Mouse (Mus musculus) right cerebral cortex, postnatal 14 days (tissue): Measurements from ENCODE around the gene Evi5.
A peak's percentile ranks its signal among the peaks of the same experiment; 100 is the strongest.

Experiments
- DNase-seq: peaks from one replicate; pipeline ENCODE4 v3.0.0; 2022

Evi5 gene

DNA sequence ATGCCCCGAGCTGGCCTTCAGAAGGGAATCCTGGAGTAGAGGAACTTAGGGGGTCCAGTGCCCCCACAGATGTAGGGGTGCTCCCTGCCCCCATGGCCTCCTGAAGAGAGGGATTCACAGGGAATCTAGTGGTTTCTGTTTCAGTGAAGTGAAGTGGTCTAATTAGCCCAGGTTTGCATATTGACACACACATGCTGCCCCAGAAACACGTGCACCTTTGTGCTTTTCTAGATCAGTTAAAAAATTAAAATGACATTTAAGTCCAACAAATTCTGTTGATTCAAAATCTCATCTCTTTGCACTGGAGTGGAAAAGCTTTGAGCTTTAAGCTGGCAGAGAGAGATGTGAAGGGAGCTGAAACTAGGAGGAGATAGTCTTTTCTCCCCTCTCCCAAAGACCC is 143.1 kb downstream of the Evi5 start:
- DNase-seq, result no peak

DNA sequence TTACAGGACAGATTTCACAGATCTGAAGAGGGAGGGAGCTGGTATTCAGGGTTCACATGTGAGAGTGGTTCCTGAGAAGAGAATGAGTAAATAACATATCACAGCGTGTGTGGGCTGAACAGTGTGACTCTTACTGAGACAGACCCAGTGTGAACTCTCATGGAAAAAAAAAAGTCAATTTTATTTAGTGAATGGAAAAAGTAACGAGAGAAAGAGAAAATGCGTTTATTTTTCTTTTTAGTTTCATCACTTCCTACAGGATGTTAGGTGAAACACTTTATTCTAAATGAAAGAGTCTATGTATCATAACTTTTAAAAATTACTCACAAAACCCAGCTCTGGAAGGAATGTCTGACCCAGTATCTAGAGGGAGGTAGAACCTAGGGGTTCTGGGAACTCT is 143.5 kb downstream of the Evi5 start:
- DNase-seq, result no peak

DNA sequence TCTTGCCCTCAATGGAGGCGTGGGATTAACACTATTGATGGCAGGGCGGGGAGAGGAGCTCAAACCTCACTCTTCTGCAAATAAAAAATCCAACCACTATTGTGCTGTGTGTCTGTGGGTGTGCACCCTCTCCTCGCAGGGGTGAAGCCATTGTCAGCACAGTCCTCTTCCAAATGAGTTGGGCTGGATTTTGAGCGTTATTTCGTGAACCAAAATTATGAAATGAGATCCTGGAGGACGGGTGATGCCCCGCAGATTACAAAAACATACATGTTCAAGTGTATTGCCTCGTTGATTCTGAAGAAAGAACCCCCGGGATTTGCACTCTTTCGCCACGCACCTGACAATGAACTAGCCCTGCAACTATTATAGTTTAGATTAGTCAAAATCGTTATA is 147.9 kb downstream of the Evi5 start:
- no peak for DNase-seq

DNA sequence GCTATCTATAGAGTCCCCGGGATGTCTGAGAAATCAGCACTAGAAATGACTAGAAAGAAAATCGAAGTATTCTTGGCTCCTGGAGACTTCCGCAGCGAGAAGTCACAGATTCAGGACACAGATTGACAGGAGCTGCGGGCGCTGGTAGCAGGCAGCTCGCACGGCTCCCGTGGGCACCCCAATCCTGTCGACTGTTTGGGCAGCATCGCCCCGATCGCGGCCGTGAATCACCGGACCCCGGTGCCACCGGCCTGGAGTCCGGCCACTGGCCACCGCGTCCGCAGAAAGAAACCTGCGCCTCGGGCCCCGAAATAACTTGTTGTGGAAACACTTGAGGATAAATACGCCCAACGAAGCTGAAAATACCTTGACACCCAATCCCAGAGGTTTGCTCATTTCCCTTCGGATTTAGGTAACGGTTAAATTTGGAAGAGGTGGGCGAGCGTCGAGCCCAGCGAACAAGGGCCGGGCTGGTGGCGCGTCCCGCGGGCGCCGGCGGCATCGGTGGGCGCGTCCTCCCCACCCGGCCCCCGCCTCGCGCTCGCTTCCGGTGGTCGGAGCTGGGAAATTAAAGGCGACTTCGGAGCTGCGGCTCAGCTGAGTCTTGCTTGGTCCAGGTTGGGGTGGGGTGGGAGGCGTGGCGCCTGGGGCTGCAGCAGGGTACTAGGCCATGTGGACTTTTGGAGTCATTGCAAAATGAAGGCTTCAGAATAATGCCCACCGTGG is 148.5 kb downstream of the Evi5 start:
- no peak for DNase-seq

DNA sequence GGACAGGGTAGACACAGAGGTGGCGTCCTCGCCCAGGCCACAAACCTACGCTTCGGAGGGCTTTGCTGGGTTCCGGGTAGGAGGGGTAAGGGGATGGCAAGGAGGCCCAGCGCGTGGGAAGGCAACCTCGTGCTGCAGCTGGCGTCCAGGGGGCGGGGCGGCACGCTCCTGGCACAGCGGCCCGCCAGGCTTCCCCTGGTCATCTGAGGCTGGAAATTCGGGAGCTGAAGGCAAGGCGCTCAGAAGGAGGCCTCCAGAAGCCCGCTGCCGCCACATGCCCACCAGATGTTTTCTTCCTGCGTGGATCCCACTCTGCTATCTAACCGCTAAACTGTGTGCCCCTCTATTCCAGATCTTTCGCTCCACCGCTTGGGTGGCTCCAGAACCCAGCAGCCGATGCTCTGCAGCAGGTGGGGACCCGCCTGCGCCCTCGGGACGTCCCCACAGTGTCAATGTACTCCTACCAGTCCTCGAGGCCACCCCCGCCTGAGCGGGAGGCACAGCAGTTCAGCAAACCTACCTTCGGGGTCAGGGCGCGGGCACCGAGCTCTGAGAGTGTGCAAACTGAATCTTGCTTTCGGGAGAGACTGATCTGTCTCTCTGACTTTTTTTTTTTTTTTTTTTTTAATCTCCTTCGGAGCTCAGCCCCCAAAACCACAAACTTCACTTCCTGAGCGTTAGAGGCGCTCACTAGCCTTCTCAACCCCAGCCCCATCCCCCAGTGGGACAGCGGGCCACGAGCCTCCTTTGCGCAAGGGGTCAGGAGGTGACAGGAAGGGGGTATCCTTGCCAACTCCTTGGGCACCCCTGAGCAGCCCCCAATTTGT is 149.3 kb downstream of the Evi5 start, which contains the start of gene Gfi1:
Gene Gfi1, minus strand, starts transcription at position 602 of the 827 bp plus-strand sequence.
- no peak for DNase-seq

DNA sequence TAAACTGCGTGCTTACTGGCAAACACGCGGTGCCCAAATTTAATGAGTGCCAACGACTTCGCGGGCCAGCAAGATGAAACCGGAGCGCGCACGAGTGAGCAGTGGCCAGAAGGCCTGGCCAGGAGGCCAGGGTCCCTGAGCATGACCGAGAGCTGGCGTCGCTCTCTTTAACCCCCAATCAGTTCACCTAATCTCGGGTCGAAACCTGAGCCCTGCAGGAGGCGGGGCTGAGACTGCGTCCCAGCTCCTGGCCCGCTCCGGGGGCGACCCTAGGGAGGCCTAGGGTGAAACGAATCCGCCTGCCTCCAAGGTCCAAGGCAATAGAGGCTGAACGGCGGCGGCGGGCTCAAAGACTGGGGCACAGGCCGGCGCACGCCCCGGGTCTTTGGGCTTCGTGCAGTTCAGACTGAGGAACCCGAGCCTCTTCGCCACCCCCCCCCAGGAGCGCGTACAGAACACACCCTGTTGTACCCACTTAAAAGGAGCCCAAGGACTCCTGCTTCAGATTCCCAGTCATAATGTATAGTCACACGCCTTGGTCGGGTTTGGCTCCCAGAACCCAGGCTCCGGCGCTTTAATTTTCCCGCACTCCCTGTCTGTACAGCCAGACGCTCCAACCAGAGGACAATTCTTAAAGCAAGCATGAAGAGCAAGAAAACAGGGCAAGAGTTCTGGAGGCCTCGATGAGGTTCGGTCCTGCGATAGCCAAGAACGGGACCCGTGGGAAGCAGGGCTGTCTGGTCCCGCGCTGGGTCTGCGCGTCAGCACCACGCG is 150.1 kb downstream of the Evi5 start:
- DNase-seq, result no peak

DNA sequence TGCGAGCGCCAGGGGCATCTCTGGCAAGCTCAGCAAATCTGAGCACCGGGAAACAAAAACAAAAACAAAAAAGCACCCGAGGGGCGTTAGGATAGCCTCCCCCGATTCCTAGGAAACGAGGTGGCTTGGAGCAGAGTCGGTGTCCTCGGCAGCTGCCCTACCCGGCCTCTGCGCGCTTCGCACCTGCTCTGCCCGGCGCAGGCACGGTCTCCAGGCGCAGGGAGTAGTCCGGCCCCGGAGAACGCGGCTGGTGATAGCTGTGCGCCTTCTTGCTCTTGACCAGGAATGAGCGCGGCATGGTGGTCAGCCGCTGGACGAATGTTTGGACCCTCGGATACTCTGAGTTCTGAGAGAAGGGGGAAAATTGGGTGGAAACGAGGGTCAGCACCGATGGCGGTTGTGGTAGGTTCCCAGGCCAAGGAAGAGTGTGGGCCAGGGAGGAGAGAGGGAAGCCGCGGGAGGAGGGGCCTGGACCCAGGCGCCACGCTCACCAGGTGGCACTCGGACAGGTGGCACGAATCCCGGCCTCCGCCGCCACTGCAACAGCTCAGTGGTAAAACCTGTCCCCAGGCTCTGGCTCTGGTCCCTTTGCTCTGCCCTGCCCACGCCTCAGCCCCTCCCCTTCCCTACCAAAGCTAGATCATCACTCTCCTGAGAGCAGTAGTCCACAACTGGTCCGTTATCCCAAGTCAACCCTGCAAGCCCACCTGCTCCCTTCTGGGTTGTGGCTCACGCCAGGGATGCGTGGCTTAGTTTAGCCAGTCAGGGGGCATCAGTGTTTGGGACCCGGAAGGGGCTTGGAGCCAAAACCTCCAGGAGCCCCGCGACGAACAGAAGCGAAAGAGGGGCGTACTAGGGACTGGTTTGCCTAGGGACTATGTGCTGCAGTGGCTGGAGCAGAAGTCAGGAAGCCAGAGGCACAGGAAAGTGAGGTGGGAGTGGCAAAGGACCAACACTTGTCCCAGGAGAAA is 151.1 kb downstream of the Evi5 start:
- no peak for DNase-seq

DNA sequence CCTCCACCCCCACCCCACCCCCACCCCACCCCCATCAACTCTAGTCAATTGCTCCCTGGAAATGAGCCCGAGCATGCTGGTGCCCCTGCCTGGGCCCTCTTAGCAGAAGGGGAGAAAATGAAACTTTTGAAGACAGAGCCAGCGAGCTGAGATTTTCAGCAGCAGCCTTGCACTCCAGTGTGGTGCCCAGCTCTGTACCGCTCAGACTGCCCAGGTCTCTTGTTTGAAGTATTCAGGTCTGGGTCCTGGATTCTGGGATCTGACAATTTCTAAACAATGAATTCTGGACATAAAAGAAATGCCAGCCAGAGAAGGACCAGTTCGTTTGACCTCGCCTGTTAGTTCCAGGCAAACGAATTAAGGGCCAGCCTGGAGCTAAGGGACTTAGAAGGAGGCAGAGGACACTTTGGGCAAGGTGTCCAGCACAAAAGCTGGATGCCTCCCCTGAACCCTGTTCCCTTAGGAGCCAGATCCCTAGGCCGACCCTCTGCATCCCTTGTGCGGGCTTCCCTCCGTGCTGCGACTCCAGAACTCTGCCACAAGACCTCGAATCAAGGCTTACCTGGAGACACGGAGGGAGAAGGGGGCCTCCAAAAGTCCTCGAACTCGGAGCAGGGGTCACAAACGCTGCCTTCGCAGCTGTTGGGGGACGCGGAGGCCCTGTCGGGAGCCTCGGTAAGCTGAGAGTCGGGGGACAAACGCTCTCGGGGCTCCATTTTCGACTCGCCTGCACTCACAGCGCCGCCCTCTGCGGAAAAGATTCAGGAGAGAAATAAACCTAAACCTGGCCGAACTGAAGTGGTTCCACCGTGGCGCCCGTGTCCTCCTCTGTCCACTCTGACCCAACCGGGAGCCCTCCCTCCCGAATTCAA is 152.0 kb downstream of the Evi5 start:
- no peak for DNase-seq

DNA sequence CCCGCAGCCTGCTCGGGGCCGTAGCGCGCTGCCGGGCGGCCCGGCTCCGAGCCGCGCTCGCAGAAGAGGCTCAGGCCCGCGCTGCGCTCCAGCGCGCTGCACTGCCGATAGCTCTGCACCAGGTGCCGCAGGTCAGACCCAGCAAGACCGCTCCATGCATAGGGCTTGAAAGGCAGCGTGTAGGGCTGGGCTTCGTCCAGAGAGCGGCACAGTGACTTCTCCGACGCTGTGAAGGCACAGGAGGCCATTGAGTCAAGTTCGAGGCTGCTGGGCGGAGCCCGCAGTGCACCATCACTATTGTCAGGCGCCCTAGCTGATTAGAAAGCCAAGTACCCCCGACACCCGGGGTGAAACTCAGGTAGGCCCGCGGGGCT is 153.3 kb downstream of the Evi5 start:
- DNase-seq, result no peak

DNA sequence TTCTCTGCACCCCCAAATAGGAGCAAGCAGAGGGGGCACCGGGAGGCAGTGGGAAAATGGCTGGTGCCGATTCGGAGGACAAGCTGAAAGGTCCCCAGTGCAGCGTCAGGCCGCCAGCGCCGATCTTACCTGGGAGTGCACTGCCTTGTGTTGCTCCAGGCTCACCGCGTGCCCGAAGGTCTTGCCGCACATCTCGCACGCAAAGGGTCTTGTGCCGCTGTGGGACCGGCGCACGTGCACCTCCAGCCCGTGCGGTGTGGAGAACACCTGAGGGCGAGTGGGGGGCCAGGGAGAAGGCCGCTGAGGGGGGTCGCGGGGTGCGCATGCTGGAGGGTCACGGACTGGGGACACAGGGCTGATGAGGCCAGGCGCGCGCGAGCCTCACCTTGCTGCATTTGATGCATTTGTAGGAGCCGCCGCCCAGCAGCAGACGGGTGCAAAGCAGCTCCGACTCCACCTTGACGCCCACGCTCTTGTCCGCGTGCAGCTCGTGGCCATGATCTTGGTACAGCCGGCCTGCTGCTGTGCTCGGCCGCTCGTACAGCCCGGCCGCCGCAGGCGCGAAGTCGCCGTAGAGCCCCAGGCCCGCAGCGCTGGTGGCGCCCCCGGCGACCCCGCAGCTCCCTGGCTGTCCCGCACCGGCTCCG is 153.8 kb downstream of the Evi5 start:
- peak; percentile 11 for DNase-seq

DNA sequence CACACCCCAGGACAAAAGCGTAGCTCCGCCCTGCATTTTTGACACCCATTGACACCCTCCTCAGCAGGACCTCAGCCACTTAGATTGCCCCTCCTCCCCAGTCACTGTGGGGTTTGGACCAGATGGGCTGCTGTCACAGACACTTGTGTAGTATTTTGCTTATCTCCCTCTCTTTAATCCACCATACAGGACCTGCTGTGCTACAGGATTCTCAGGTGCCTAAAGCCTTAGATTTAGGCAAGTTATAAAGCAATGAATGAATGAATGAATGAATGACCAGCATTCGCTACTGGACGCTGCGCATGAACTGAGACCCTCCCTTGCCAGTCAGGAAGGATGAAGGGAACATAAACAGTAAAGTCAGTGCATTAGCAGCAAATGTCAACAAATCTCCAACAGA is 154.4 kb downstream of the Evi5 start:
- no peak for DNase-seq

DNA sequence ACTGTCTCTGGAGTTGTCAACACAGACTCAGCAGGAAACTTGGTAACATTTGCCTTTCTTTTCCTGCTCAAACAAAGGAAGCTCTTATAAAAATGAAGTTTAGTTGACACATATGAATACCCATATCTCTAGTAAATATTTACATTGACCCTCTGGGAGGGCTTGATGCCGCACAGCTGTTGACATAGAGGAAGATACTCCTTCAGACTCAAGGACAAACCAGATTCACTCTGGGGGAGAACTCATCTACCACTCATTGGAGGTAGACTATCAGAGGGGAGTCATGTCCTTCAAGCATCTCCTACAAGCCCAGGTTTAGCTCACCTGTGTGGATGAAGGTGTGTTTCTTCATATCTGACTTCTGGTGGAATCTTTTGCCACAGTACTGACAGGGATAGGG is 155.1 kb downstream of the Evi5 start:
- no peak for DNase-seq

DNA sequence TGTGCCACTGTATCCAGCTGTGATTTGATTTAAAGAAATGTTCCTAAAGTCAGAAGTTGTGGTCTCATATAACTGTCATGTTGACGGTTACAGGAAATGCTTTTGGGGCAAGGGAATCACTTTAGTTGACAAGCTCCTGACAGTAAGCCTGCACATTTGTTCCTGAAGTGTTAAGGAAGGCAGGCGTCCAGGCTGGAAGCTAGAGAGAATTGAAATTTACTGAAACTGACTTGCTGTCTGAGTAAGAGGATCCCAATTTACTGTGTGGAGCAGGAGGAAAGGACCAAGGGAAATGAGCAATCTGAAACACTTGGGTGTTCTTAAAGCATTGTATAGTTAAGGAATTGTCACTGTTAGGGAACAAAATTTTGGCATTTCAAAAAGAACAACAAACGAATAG is 155.7 kb downstream of the Evi5 start:
- DNase-seq, result no peak

DNA sequence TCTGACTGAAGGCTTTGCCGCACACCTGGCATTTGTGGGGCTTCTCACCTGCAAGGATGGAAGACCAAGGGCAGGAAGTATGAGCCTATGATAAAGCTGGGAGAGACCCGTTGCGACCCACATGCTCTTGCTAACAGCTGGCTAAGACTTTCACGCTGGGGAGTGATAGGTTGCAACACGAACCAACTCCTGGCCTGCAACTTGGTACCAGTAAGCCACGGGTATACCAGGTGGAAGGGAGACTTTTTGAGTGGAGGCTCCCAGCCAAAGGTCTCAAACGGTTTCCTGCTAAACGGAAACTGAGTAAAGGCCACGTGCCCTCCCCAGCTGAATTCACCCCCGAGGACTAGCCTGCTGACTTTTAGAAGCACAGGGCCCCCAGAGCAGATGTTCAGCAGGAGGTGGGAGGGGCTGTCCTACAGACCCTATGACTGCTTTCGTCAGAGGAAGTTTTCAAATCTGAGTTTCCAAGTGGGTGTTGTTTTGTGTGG is 157.0 kb downstream of the Evi5 start:
- no peak for DNase-seq

DNA sequence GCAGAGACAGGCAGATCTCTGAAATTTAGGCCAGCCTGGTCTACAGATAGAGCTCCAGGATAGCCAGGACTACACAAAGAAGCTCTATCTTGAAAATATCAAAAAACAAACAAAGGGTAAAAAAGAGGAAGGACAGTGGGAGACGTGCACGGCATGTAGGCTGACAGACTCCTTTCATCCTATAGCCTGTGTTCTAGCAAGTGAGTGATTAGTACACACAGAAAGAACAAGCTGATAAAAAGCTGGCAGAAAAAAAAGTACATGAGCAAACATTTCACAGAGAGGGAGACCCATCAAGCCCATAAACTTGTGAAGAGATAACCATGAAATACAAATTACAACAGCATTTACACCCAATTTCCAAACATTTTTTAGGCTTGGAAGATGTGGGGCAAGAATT is 163.2 kb downstream of the Evi5 start:
- no peak for DNase-seq

DNA sequence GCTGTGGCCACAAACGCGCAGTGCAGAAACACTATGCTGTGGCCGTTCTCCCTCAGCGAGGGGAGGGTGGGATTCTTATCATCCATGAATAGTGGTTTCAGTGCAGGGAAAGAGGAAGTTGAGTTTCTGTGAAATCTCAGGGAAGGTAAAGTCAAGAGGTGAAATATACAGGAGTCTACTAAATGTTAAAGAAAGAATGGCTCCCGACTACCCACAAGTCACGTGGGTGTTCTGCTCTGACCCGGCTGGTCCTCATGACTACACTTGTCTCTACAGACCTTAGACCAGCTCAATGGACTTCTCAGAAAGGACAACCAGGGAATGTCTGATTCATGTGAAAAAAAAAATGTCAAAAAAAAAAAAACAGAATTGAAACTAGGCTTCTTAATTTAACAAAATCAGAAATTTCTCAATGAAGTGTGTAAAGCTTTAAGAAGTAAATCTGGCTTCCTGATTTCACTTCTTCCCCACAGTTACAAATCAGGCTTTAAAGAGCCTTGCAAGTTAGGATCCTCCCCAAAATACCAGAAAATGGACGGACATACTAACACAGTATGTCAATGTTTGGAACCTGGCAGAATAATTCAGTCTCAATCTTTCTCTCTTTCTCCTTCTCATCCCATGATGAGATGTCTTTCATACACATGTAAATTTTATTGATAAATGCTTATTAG is 166.6 kb downstream of the Evi5 start:
- DNase-seq, result no peak

DNA sequence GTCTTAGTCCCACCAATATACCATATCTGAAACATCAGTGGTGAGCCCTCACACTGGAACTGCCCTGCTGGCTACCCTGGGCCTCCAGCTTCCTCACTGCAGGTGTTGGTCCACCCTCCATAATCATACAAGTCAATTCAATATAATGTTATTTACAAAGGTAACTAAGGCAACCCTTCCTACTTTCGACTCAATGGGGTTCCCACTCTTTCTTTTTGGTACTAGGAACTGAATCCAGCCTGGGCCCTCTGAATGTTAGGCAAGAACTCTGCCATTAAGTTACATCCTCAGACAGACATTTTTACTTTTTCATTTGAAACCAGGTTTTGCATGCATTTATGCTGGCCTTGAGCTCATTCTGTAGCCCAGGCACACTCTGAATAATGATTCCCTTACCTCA is 168.6 kb downstream of the Evi5 start:
- no peak for DNase-seq

DNA sequence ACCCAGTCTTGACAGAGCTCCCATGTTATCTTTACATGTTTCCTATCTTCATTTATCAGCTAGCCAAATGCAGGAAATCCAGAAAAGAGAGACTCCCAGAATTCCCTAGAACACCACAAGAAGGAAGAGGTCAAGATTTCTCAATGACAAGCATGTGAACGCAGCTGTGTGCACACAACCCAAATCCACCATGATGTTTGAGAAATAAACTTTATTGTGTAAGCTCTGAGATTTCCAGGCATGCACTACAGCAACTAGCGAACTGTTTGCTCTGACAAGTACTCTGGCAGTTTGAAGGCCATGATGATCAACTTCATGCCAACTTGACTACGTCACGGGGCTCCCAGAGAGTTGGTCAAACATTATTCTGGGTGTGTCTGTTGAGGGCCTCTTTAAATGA is 169.2 kb downstream of the Evi5 start:
- DNase-seq, result no peak

DNA sequence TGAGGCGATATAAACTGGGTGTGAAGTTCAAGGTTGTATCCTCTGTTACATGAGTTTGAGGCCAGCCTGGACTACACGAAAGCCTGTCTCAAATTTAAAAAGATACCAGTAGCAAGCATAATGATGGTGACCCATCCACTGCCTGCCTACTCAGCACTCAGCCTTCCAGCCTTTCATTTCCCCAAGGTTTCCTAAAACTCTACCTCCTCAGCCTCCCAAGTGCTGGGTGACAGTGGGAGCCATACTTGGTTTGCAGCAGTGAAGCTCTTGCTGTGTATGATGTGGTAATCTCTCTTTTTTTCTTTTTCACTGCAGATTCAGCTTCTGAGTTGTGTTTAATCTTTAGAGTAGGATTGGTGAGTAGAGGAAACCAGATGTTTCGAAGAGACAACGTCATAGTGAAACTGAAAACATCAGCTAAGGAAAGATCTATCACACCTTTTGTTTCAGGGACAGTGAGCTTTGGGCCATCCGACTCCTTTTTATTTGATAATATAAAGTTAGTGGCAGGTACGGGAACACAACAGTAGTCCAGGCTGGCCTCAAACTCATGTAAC is 171.6 kb downstream of the Evi5 start:
- DNase-seq, result no peak

DNA sequence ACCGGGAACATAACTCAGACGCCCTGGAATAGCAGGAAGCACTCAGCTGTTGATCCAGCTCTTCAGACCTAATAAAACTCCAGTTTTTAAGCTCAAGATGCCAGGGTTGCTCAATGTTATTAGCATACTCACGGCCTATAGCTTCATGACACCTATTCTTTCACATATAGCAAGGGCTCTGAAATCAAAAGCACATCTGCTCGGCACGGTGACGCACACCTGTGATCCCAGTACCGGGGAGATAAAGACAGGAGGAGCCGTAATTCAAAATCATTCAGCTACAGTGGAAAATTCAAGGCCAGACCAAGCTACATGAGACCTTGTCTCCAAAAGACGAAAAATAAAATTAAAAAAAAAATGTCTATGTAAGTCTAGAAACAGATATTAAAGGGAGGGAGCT is 173.2 kb downstream of the Evi5 start:
- DNase-seq, result no peak
